Comparison of ENCODE assay signal across 10 mouse cellular contexts in the genomic region with DNA sequence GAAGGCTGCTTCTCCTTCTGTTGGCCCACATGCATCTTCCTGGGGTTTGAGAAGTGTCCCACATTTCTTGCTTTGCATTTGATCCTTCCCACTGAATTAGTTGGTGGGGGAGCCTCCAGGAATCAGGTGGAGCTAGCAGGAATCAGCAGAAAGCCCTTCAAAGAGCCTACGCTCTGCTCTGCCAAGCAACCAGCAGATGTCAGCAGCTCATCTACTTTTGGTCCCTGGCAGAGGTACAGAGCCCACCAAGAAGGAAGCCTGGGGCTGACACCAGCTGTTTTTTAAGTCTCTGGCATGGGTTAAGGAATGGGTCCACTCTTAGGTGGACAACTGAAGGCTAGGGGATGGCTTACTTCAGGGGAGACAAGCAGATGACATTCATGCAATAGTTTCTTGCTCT.
DNase-seq lines count a peak whose midpoint lies in the region; ATAC-seq and TF ChIP-seq lines count a peak whose summit lies in the region.
"Had no signal": no experiment of that assay in that cellular context is flagged by ENCODE, and none has a peak within 500 bp of the region (broad histone marks: within the 10 kb centered on the region; RNA-seq: fewer than 3 reads in every experiment).

No protein-coding gene starts in this region.

- intact Hi-C loops in left cerebral cortex, postnatal 25 days (cut with DNase I): loop anchor here (2.0 to 10.0 kb wide), 4 partner anchors 127 to 751 kb away; a partner anchor contains a TSS

- TF ChIP-seq POLR2A in testis, adult 2 months (IDR thresholded peaks at IDR 0.05; ENCODE audit: control insufficient read depth, low read depth, low read length): no peak

- H3K36me3 ChIP-seq in testis, adult 2 months (ENCODE audit: control insufficient read depth, insufficient read depth, low read length): no peaks in the 10 kb centered on the region
- no peaks in the 10 kb centered on the region for H3K36me3 ChIP-seq in hindbrain, embryonic 14.5 days (replicated peaks; ENCODE audit: control insufficient read depth, insufficient read depth)
- H3K36me3 ChIP-seq: embryonic facial prominence, embryonic 12.5 days; liver, embryonic 13.5 days had no signal

- H3K27me3 ChIP-seq in testis, adult 2 months (ENCODE audit: control insufficient read depth, insufficient read depth, low read length): no peaks in the 10 kb centered on the region
- H3K27me3 ChIP-seq in hindbrain, embryonic 14.5 days (ENCODE audit: control insufficient read depth, insufficient read depth, low read length): no peaks in the 10 kb centered on the region
- H3K27me3 ChIP-seq: liver, embryonic 13.5 days had no signal

- no peaks in the 10 kb centered on the region for H3K4me1 ChIP-seq in testis, adult 2 months (ENCODE audit: control insufficient read depth, insufficient read depth, low read length)
- H3K4me1 ChIP-seq in hindbrain, embryonic 14.5 days (replicated peaks; ENCODE audit: control insufficient read depth, insufficient read depth, low read length): no peaks in the 10 kb centered on the region
- H3K4me1 ChIP-seq: embryonic facial prominence, embryonic 12.5 days had no signal

- DNase-seq in testis, postnatal 14 days (ENCODE audit: low spot score): no peak
- peak; percentile 10 to 13 for DNase-seq in cerebellum, postnatal 36 days
- peak; percentile 82 for DNase-seq in hindbrain, embryonic 14.5 days (ENCODE audit: low spot score)
- DNase-seq in left cerebral cortex, postnatal 25 days (ENCODE audit: low spot score in 2 of 2): peak; percentile 18 to 50
- DNase-seq in retina, postnatal 1 day: peak; percentile 76
- no peak for DNase-seq in T-cell, adult 2 months (ENCODE audit: low spot score)
- no peak for DNase-seq in urinary bladder, adult 2 months (ENCODE audit: low spot score)
- DNase-seq: liver, embryonic 13.5 days had no signal

- H3K4me3 ChIP-seq in testis, adult 2 months (ENCODE audit: control insufficient read depth, low read depth, low read length): no peak overlapping the region
- no peak overlapping the region for H3K4me3 ChIP-seq in hindbrain, embryonic 14.5 days (replicated peaks; ENCODE audit: low read length)
- H3K4me3 ChIP-seq: embryonic facial prominence, embryonic 12.5 days; liver, embryonic 13.5 days had no signal

- TF ChIP-seq CTCF in testis, adult 2 months (IDR thresholded peaks at IDR 0.05; ENCODE audit: control insufficient read depth, insufficient read depth, insufficient replicate concordance, low read depth, low read length): peak; percentile 39; the same call in 1 of the 2 replicates

- no peak overlapping the region for H3K9ac ChIP-seq in hindbrain, embryonic 14.5 days
- H3K9ac ChIP-seq: embryonic facial prominence, embryonic 12.5 days; liver, embryonic 13.5 days had no signal

- H3K4me2 ChIP-seq in hindbrain, embryonic 14.5 days (replicated peaks): no peak overlapping the region
- H3K4me2 ChIP-seq: embryonic facial prominence, embryonic 12.5 days; liver, embryonic 13.5 days had no signal

- peak; percentile 62; the same call in 1 of the 2 replicates for ATAC-seq in hindbrain, embryonic 14.5 days (ENCODE audit: low FRiP score)

- 16% methylated on average over 1 of the region's 1 CpGs for WGBS in hindbrain, embryonic 14.5 days

- peaks cover 13% of the 10 kb centered on the region; the same call in 1 of the 2 replicates for H3K9me3 ChIP-seq in hindbrain, embryonic 14.5 days (ENCODE audit: control insufficient read depth, low read length)
- H3K9me3 ChIP-seq: liver, embryonic 13.5 days had no signal

- H3K27ac ChIP-seq in testis, adult 2 months (ENCODE audit: control insufficient read depth, insufficient read depth, low read depth, low read length): no peak overlapping the region
- H3K27ac ChIP-seq in hindbrain, embryonic 14.5 days: no peak overlapping the region
- H3K27ac ChIP-seq: embryonic facial prominence, embryonic 12.5 days; liver, embryonic 13.5 days had no signal

Comparison
In these comparisons a context has a peak if more than half of its experiments do, and no peak if none do; other contexts are left out.
1. DNase-seq: peak in cerebellum, postnatal 36 days (2 of 2), hindbrain, embryonic 14.5 days (single experiment), left cerebral cortex, postnatal 25 days (2 of 2) and retina, postnatal 1 day (single experiment); none in testis, postnatal 14 days (single experiment), T-cell, adult 2 months (single experiment) and urinary bladder, adult 2 months (single experiment).